Mouse (Mus musculus) stomach, postnatal 0 days (tissue): ENCODE results near the gene Morn2.

Source experiments
- CTCF ChIP-seq: IDR thresholded peaks from 2 replicates; pipeline ENCODE4 v1.5.1; 2016; ENCODE audit warnings: antibody characterized with exemption, low read depth, mild to moderate bottlenecking, moderate library complexity
- EP300 ChIP-seq: optimal IDR thresholded peaks from 2 replicates; pipeline ENCODE3; 2016; ENCODE audit warnings: antibody characterized with exemption

- TF ChIP-seq CTCF (no peak), EP300 (no peak)
Observed at GRCm38 (mm10) chr17:80307251-80307650, 17.2 kb downstream of the Morn2 start, which contains the start of gene Arhgef33.
